Mouse (Mus musculus): ENCODE results near the gene Ddx42.
"Not testable (repeated sequence)": the region's sequence is repeated elsewhere in the genome, so short reads cannot be mapped to it uniquely, and the experiment has no call there.

Ddx42 gene

DNA sequence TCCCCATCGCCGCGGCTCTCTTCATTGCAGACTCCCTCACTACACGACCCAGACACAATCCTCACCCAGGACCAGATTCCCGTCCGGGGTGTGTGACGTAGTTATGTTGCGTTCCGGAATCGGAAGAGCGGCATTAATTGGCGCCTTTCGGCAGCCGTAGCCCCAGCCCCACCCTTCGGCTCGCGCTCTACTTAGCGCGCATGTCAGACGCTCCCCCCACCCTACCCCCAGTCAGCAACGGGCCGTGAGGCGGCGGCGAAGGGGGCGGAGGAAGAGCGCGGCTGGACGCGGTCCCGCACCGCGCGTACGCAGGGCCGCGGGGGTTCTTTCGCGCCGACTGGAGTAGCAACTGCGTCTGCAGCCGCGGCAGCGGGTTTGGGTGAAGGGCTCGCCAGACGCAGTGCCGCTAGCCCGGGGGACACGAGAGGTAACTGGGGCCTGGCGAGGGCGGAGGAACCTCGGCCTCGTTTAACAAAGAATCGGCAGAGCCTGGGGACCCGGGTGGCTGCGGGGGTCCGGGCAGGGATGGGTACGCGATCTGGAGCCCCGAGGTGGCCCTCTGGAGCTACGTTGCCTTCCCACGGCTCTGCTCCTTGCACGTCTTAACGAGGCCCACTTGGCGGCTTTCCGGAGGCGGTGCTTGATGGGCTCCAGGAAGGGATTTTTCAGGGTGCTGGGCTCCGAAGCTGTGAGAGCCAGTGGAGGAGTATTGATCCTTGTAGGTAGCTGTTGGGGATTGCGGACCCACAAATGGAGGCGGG is at the start of gene Ddx42:
TSS of gene Ddx42 (plus strand) at position 197 of the 761 bp plus-strand sequence.
- DNase-seq: peak; percentile 97

DNA sequence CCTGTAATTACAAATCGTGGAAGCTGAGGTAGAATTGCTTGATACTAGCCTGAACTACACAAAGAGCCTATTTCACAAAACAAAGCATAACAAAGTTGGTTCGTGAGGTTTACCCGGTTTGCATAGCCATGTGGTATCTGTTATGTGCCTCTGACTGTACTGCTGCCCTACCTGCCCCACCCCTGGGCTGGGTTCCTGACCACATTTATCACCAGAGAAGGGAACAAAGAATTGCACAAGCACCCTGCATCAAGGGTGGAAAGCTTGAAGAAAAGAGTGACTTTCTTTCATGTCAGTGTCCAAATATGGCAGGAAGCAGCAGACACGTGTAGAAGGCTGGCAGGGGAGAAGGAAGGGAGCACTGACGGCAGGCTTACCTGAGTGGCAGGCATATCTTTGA is 49.3 kb upstream of the Ddx42 start:
- DNase-seq: no peak

DNA sequence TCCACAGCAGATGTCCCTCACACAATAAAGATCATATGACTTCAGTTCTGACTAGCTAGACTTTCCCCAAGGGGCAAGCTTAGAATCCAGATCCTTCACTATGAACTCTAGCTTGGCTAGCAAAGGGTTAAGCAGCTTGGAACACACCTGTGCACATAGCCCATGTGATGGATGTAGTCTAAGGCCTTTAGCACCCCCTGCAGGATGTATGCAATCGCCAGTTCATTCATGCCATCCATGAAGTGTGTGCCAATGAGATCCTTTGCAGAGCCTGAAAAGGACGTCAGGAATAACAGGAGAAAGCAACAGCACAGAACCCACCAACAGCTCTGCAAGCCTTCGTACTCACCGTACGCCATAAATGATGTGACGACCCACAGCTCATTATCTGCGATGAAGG is 45.9 kb upstream of the Ddx42 start:
- peak; percentile 40 for DNase-seq

DNA sequence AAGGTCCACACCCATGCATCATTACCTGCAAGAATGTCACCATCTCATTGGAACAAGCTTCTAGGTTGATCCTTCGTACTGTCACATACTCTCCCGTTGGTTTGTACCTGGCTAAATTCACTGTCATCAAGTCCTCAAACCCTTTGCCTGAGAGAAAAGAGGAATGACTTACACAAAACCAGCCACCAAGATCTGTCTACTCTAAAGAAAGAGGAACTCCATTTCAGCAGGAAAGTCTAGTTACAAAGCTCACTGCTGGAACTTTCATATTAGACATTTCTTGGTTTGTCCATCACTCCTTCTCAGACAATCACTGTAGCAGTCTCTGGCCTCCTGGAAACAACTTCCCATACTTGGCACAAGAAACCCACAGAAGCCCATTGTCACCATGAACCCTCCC is 43.5 kb upstream of the Ddx42 start:
- DNase-seq: no peak

DNA sequence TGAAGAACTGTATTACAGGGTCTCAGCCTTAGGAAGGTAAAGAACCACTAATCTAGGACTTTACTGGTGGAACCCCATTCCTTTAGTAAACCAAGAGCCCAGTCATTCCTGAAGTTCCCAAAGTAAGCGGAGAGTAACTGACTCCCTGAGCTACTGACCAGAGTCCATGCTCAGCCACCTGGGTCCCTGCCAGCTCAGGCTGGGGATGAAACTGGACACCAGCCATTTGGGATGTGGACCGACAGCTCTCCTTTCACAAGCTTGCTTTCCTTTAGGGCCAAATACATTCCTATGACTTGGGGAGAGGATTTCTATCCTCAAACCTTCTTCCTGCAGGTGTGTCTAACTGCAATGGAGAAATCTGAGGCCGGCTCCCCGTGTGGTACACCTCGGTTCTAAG is 42.4 kb upstream of the Ddx42 start:
- DNase-seq: no peak

DNA sequence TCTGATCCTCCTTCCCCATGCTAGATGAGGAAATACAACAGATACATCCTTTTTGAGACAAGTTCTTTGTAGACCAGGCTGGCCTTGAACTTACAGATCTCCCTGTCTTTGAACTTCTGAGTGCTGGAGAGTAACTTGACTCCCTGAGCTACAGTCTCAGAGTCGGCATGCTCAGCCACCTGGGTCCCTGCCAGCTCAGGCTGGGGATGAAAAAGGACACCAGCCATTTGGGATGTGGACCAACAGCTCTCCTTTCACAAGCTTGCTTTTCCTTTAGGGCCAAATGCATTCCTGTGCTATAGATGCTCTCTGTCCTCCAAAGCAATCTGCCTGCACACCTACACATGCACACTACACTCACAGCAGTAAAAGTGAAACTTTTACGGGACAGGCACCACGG is 41.6 kb upstream of the Ddx42 start:
- DNase-seq: no peak

DNA sequence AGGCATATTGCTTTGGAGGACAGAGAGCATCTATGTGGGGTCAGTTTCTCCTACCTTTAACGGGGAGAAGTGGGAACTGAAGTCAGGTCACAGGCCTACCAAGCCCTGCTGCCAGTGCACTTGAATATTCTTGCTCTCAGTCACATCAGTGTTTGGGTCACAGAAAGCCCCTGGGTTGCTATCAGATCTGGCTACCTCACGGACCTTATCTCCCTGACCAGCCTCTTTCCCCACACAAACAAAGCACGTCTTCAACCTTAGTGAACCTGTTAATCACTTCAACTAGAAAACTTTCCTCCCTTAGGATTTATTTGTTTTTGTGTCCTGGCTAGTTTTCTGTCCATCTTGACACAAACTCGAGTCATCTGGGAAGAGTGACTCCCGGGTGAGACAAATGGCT is 40.4 kb upstream of the Ddx42 start:
- no peak for DNase-seq

DNA sequence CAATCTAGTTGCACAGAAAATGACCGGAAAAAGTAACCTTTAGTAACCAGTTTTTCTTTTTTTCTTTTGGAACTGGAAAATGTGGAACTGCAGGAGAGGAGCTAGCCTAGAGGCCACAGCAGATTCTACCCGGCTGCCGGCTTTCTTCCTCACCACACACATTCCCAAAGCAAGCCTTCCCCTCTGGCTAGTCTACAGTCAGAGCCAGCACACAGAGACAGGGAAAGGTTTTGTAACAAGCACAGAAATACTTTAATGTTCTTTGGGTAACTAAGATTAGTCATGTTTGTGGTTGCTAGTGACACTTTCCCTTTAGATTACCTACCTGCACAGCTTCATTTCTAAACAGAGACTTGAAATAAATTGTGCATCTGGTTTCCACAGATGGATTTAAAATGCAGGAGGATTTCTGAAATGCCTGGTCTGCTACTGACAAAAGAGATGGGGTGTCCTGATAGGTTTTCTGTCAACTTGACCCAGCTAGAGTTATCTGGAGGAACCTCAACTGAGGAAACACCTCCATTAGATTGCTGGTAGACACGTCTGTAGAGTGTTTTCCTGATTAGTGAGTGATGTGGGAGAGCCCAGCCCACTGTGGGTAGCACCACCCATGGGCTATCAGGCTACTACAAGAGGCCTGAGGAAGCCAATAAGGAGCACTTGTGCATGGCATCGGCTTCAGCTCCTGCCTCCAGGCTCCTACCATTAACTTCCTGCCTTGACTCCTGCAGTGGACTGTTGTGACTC is 38.5 kb upstream of the Ddx42 start:
- no peak for DNase-seq

DNA sequence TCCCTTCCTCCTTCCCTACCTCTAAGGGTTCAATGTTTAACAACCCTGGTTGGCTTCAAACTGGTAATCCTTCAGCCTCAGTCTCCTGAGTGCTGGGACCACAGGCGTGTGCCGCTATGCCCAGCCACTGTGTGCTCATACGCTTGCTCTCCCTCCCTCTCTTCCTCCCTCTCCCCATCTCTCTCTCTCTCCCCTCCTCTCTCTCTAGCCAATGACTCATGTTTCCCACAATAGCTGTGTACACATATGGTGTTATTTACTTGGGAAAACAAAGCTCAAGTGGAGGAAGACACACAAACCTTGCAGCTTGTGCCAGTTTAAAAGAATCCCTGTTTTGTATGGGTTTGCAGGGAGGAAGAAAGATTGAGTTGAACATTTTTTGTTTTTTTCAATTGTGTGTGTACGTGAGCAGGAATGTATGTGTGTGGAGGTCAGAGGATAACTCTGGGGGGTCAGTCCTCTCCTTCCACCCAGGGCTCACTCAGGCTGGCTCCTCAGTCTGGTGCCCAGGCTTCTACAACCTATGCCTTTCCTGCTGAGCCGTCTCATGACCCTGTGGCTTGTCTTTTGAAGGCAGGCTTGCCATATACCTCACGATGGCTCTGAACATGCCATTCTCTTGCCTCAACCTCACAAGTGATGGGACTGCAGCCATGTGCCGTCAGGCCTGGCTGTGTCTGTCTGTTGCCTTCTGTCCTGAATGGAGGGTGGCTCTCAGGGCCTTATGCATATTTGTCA is 36.8 kb upstream of the Ddx42 start:
- no peak for DNase-seq

DNA sequence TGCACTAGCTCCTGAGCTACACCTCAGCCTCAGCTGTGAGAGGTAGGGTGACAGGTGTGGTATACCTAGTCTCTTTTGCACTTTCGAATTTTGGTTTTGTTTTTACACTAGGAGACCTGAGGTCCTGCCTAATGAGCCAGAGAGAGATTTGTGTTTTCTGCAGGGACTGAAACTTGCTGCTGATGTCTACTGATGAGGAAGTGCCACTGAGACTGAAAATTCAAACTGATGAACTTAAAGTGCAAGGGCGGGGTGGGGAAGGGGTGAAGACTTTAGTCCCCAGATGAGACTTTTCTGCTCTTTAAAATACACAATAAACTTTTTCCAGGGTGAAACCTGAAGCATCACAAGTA is 36.3 kb upstream of the Ddx42 start:
- no peak for DNase-seq

DNA sequence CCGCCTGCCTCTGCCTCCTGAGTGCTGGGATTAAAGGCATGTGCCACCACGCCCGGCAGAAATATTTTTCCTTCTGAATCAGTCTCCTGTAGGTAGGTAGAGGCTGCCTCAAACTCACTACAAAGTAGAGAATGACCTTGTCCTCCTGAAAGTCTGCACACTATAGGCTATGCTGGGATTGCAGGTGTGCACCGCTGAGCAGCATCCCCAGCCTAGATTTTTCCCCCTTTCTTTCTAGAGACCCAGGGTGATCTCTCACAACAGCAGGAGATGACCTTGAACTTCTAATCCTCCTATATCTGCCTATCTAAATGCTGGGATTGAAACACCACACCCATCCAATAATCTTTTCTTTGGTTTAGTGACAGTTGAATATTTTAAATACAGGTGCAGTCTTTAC is 29.4 kb upstream of the Ddx42 start:
- DNase-seq: no peak

DNA sequence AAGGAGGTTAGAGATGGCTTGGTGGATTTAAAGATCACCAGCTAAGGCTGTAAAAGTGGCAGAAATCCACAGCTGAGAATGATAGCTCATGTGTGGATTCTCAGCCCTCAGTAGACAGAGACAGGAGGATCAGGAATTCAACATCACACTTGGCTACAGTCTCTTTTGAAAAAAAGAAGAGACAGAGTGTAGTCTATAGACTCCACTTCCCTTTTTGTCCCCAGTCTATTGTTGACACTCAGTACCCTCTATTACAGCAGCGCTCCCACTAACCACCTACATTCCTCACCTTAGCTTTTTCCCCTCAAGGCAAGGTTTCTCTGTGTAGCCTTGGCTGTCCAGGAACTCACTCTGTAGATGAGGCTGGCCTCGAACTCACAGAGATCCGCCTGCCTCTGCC is 25.0 kb upstream of the Ddx42 start:
- DNase-seq: no peak

DNA sequence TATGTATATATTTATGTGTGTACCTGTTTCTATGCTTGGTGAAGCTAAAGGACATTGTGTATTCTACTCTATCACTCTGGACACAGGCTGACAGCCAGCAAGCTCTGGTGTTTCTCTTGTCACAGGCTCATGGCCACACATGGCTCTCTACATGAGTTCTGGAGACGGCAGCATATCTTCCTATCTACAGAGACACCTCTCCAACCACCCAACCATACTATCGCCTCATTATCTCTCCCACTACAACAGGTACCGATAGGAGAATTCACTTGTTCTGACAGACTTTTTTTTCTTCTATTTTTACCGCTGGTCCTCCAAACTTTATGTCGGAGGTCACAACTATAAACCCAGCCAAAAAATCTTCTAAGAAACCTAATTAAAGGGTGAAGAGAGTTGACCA is 24.5 kb upstream of the Ddx42 start:
- DNase-seq: no peak

DNA sequence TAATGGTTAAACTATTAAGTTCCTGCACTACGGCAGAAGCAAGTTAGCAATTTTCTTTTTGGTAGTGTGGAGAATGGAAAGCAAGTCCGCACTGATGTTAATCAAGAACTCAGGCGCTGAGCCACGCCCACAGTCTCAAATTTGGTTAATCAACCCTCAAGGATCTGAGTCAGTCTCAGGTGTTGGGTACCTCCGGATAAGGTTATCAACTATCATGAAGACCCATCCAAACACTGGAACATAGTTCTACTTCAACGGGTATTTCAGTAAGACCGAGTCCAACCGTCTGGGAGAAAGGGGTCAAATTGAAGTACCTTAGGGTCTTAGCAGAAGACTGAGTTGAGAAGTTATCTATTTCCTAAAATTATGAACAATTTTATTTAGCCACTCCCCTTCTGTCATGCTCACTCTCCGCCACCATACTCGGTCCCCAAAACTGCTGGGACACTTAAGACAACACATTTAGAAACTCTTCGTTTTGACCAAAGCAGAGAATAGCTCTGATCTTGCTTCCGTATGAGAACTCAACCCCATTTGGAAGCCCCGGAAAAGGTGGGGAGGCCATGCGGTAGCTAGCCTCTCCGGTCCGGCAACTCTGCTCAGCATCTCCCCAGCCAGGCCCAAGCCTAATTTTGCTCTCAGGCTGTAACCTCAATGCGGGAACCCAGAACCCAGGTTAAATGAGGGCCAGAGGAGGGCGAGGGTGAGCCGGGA is 23.9 kb upstream of the Ddx42 start:
- DNase-seq: no peak

DNA sequence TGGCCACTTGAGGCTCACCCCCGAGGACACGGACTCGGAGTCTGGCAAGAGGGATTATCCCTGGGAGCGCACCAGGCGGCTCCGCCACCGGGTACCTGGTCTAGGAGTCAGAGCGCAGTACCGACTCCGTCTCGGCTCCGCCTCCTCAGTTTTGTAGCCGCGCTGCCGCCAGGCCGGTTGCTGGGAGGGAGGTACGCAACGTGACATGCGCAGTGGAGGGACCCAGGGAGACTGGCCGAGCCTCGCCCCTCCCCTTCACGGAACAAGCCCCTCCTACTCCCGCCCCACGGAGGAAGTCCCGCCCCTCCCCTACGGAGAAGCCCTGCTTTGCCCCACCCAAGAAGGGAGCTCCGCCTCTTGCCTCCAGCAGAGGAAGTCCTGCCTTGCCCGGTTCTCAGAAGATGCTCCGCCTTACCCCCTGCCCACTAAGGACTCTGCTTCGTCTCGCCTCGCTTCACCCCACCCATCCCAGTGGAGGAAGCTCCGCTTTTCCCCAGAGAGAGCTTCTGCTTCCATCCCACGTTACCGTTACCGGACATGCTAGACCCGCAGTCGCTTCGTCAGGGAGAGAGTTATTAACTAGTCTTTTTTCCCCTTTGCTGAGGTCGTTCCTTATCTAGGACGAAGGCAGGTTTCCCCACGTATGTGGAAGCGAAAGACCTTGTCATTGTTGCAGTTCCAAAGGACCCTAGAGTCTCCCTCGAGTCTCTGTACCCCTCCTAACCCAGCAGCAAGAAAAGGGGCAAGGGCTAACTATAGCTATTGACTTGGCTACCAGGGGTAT is 23.2 kb upstream of the Ddx42 start:
- DNase-seq: peak; percentile 98

DNA sequence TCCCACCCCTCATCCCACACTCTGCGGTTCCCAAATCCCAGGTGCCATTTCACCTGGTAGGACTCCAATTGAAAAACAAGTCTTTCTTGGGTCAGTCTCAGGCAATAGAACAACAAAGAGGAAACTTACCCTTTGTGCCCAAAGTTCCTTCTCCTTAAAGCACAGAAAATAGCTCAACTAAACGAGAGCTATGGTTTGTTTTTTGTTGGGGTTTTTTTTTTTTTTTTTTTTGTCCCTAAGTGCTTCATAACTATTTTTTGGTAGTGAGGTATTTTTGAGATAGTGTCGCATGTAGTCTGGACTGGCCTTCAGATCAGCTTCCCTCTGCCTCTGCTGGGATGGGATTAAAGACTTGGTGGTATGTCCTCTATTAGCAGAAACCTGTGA is 22.6 kb upstream of the Ddx42 start:
- DNase-seq: no peak

DNA sequence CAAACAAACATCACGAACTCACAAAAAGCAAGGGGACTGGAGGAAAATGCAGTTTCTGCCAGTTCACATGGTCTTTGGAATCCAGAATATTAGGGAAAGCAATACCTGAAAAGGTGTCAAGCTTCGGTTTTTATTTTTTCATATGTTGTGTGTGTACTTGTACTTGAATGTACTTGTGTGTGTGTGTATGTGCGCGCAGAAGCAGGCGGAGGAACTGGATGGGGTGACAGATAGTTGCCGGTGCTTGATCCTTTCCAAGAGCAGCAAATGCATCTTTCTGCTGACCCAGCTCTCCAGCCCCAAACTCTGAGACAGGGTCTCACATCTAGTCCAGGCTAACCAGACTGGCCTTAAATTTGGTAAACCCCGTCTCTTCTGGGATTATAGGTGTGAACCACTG is 21.8 kb upstream of the Ddx42 start:
- DNase-seq: no peak

DNA sequence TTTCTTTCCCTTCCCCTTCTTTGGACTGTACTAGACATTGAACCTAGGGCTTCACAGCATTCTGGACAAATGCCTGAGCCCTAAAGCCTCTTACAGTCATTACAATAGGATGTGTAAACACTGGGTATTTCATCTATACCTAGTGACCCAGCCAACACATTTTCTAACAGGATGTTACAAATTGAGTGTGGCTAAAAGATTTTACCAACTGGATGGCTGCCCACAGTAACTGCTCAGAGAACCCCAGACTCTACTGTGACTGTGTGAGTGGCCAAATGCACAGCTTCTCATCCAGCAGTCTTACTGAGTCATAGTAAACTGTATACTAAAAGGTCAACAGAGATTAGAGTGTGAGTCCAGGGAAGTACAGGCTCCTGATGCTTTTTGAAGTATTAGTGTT is 21.4 kb upstream of the Ddx42 start:
- no peak for DNase-seq

DNA sequence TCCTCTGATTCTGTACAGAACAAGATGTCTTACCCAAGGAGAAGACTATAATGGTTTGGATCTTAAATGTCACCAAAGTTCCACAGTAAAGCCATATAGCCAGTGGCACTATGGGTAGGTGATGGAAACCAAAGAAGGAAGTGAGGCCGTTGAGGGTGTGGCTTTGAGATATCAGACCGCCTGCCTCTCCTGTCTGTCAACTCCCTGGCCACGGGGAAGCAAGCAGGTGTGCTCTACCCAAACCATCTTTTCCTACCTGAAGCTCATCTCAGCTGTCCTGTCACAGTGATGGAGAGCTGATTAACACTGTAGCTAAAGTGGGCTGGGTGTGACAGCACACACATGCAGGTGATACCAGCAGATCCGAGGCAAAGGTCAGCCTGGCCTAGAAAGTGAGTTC is 18.4 kb upstream of the Ddx42 start:
- DNase-seq: no peak

DNA sequence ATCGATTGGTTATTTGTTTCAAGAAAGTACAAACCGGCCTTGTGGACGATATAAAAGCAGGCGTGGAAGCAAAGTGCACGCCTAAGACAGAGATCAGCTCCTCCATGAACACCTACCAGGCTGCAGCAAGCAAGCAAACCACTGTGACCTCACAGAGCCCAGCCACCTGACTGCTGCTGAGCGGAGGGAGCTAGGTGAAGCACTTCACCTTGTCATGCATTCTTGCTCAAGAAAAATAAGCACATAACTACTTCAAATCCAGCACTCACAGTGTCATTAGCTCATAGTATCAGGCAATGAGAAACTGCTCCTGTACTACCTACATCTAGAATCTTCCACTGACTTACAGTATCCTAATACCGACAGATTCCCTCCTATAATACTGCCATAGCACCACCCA is 16.7 kb upstream of the Ddx42 start:
- not testable (repeated sequence) for DNase-seq

DNA sequence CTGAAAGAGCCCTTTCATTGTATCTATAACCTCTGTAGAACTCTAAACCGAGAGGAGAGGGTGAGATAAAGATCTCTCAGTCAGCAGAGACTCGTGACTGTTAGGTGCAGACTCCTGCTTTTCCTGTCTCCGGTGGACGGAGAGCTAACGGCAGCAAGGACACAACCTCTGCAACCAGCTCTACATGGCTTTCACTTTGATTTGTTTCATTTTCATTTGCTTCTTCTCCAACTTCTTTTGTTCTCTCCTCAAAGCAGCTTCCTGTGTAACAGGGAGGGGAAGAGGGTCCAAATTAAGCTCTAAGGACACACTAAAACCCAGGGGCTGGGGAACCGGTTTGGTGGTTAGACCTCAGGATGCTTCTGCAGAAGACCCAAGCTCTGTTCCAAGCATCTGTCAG is 16.0 kb upstream of the Ddx42 start:
- no peak for DNase-seq

DNA sequence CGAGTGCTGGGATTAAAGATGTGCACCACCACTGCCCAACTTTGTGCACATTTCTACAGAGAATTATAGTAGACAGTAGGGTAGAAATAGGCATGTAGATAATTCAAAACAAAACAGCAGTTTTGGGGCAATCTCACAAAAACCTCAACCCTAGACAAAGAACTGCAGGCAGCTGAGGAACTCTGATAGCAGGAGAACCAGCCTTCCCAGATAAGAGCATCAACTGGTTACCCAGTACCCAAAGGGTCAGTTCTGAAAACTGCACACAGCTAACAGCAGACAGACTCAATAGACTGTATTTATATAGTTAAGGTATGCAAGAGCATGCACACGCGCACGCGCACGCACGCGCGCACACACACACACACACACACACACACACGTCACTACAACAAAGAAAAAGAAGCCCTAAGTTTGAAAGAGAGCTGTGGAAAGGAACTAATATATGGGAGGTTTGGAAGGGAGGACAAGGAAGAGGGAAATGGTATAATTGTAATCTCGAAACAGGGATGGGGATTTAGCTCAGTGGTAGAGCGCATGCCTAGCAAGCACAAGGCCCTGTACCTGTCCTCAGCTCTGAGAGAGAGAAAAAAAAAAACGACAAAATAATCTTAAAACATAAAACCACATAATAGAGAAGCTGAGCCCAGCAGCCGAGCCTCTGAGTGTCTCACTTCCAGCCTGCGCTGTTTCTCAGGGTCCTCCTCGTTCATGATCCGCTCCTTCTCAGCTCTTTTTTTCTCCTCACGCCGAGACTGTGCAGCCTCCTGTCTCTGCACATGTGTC is 15.2 kb upstream of the Ddx42 start:
- DNase-seq: no peak
